Mouse (Mus musculus) fat pad, adult 2 months (tissue): ENCODE results near the gene Ift140.
"Not testable (repeated sequence)": the region's sequence is repeated elsewhere in the genome, so short reads cannot be mapped to it uniquely, and the experiment has no call there.

Experiments
- DNase-seq: peaks from one replicate; pipeline ENCODE4 v3.0.0-alpha.2; 2011; ENCODE audit warnings: low read depth, low spot score; ENCODE audit errors: extremely low read depth

Ift140 gene

DNA sequence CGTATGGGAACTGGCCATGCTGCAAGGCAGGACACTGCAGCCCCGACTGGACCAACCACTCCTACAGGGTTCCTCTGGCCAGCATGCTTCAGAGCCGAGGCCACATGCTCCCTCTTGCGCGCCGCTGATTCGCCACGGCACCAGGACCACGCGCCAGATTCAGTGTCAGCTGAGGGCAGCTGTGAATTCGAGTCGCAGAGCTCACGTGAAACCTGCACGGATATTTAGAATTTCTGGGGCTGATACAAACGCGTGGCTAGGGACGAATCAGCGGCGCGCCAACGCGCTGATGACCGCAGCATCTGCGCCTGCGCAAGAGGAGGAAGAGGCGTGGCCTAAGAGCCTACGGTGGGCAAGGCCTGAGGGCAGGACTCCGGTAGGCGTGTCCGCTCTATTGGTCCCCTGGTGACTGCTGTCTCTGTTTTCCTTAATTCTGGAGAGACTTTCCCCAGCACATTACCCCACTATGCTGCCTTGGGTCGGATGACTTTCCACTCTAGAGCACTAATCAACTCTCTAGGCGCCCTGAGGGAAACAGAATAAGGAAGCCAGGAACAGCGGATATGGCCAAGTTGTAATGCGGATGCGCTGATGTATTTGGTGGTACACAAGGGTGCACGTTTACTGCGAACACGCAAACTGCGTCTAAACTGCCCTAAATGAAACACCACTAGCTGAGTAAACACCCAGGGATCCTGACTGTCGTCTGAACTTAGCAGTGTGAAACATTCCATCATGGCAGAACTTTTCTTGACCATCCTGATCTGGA, 100.0 kb downstream of the Ift140 start, which contains the start of gene Telo2:
Gene Telo2, minus strand, starts transcription at position 304 of the 769 bp plus-strand sequence.
- DNase-seq, result no peak

DNA sequence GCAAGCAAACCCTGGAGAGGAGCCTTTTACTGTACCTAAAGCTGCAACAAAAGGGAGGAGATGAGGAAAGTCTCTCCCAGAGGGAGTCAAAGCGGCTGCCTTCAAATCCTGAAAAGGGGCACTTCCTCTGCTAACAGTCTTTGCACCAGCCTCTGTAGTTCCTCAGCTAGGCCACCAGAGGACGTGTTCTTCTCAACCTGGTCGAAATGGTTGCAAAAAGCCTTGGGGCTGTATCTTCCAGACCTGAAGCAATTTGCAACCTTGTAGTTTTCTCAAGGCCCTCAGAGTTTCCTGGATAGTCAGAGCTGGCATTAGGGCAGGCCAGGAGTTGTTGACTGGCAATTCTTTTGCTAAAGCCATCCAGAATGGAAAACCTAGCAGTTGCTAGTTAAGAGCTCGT, 101.4 kb downstream of the Ift140 start:
- no peak for DNase-seq

GRCm38 (mm10) chr17:25120406-25120805, 104.5 kb downstream of the Ift140 start, which contains the start of gene Ptx4:
TSS of gene Ptx4 (plus strand) at chr17:25120760.
- no peak for DNase-seq

GRCm38 (mm10) chr17:25123979-25124378, 108.1 kb downstream of the Ift140 start:
- no peak for DNase-seq

DNA sequence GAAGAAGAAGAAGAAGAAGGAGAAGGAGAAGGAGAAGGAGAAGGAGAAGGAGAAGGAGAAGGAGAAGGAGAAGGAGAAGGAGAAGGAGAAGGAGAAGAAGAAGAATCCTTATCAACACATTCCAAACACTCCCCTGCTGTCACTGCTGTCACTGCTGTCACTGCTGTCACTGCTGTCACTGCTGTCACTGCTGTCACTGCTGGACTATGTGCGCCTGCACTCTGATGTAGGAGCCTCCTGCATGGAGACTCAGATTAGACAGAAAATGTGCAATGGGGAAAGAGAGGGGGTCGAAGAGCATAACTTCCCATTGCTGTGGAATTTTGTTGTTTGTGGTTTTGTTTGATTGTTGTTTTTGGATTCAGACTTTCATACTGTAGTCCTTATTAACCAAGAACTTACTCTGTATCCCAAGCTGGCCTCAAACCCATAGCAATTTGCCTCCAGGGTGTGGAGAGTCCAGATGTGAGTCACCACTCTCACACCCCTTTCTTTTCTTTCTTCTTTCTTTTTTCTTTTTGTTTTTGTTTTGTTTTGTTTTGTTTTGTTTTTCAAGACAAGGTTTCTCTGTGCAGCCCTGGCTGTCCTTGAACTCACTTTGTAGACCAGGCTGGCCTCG, 109.7 kb downstream of the Ift140 start:
- DNase-seq, result not testable (repeated sequence)

- DNase-seq, result no peak
Measured at GRCm38 (mm10) chr17:25127079-25127478, 111.2 kb downstream of the Ift140 start.

DNA sequence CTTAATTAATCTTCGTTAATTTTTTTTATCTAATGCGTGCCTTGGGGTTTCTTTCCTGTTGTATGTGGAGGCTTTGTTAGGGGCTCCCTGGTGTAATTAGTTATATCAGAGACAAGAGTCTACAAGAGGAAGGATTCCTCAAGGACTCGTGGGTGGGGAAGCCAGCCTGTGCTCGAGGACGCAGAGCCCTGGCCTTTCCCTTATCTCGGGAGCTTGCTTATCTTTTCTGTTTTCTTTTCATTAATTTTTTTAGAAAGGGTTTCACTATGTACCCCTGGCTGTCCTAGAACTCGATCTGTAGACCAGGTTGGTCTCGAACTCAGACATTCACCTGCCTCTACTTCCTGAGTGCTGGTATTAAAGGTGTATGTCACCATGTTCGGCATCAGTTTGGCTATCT, 111.8 kb downstream of the Ift140 start:
- DNase-seq, result no peak

- DNase-seq, result no peak
Measured at GRCm38 (mm10) chr17:25130060-25130459, 114.2 kb downstream of the Ift140 start.

- no peak for DNase-seq
Measured at GRCm38 (mm10) chr17:25133275-25133698, 117.4 kb downstream of the Ift140 start, which contains the start of gene Clcn7. TSS of gene Clcn7 (plus strand) at chr17:25133391.

GRCm38 (mm10) chr17:25135622-25136021, 119.7 kb downstream of the Ift140 start:
- no peak for DNase-seq

GRCm38 (mm10) chr17:25138803-25139202, 122.9 kb downstream of the Ift140 start:
- DNase-seq, result no peak

GRCm38 (mm10) chr17:25139960-25140359, 124.1 kb downstream of the Ift140 start:
- no peak for DNase-seq
